Mouse (Mus musculus): ENCODE results near the gene Fgd6. TPM values are rescaled to one million over a fixed set of nuclear protein-coding genes. Genes with fewer than 3 reads are reported as not detected.

The Fgd6 gene
- total and polyA plus RNA-seq, 2 experiments from 2014 or later, result 1.4 to 3.1 TPM

DNA sequence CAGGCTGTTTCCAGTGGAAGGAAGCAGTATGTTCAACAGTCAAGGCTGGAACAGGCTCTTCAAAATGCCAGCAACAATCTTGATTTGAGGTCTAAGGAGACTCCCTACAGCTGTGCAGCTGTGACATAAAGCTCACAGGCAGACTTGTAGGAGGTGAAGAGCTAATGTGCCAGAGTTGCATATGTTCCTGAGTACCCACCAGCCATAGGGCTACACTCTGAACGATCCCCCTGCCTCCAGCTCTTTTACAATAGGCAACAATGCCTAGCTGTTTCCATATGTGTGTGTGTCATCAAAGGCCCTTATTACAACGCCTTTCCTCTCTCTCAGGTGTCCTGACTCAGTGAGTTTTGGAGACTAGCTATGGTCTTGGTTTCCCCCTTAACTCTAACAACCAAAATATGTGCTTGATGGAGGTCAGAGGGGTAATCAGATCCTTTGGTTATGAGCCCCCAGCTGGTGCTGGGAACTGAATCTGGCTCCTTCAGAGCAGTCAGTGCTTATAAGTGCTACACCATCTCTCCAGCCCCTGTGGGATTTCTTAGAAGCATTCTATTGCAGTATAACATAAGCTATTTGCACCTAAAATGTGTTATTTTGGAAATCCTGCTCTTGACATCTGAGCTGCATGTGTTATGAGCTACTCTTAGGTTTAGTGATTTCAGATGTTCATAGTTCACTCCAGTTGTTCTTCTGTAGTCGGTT is 104.6 kb downstream of the Fgd6 start:
- H3K27me3 ChIP-seq (ENCODE audit: insufficient read depth, low read length), result no peaks in the 10 kb centered on the region
- H3K4me1 ChIP-seq (ENCODE audit: insufficient read depth, low read length), result no peaks in the 10 kb centered on the region
- WGBS, result 88% methylated on average over 3 of the region's 3 CpGs
- H3K4me3 ChIP-seq (ENCODE audit: low read depth, low read length), result no peak overlapping the region
- ATAC-seq (ENCODE audit: low FRiP score), result no peak
- no peak overlapping the region for H3K9ac ChIP-seq (replicated peaks; ENCODE audit: low read length, poor library complexity, severe bottlenecking)
- H3K9me3 ChIP-seq (ENCODE audit: low read length), result no peaks in the 10 kb centered on the region
- no peak for TF ChIP-seq CTCF (IDR thresholded peaks at IDR 0.05)
- H3K4me2 ChIP-seq (ENCODE audit: low read depth, low read length, poor library complexity, severe bottlenecking), result no peak overlapping the region
- DNase-seq (ENCODE audit: low spot score), result no peak
- H3K27ac ChIP-seq (ENCODE audit: low read depth, low read length), result no peak overlapping the region
- H3K36me3 ChIP-seq (ENCODE audit: insufficient read depth, low read length), result no peaks in the 10 kb centered on the region

GRCm38 (mm10) chr10:94142427-94142826 is 106.6 kb downstream of the Fgd6 start:
- no peaks in the 10 kb centered on the region for H3K9me3 ChIP-seq (ENCODE audit: low read length)
- H3K36me3 ChIP-seq (ENCODE audit: insufficient read depth, low read length), result no peaks in the 10 kb centered on the region
- ATAC-seq (ENCODE audit: low FRiP score) (no peak), DNase-seq (ENCODE audit: low spot score) (no peak)
- TF ChIP-seq CTCF (IDR thresholded peaks at IDR 0.05), result no peak
- no peak overlapping the region for H3K27ac ChIP-seq (ENCODE audit: low read depth, low read length)
- H3K4me1 ChIP-seq (ENCODE audit: insufficient read depth, low read length), result no peaks in the 10 kb centered on the region
- 88% methylated on average over 3 of the region's 3 CpGs for WGBS
- no peaks in the 10 kb centered on the region for H3K27me3 ChIP-seq (ENCODE audit: insufficient read depth, low read length)
- no peak overlapping the region for H3K4me3 ChIP-seq (ENCODE audit: low read depth, low read length)
- no peak overlapping the region for H3K9ac ChIP-seq (replicated peaks; ENCODE audit: low read length, poor library complexity, severe bottlenecking)
- no peak overlapping the region for H3K4me2 ChIP-seq (ENCODE audit: low read depth, low read length, poor library complexity, severe bottlenecking)

DNA sequence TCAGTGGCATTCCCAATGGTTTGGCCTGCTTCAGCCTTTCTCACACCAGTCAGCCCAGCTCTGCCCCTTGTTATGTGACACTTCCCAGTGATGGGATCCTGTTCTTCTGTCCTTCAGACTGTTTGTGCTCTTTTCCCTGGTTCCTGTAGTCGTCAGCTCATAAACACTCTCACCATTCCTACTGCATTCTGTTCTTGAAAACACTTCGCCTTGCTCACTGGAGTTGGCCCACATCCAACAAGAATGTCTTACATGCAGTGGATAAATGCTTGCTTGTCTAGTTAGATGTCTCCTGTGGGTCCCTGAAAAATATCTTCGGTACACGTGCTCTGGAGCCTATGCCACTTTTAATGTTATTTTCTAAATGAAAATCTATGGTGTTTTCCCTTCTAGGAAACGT is 108.8 kb downstream of the Fgd6 start:
- ATAC-seq (ENCODE audit: low FRiP score) (no peak), DNase-seq (ENCODE audit: low spot score) (peak; percentile 44)
- H3K4me2 ChIP-seq (ENCODE audit: low read depth, low read length, poor library complexity, severe bottlenecking), result no peak overlapping the region
- no peaks in the 10 kb centered on the region for H3K36me3 ChIP-seq (ENCODE audit: insufficient read depth, low read length)
- no peak overlapping the region for H3K4me3 ChIP-seq (ENCODE audit: low read depth, low read length)
- no peak overlapping the region for H3K9ac ChIP-seq (replicated peaks; ENCODE audit: low read length, poor library complexity, severe bottlenecking)
- H3K9me3 ChIP-seq (ENCODE audit: low read length), result no peaks in the 10 kb centered on the region
- no peaks in the 10 kb centered on the region for H3K27me3 ChIP-seq (ENCODE audit: insufficient read depth, low read length)
- H3K4me1 ChIP-seq (ENCODE audit: insufficient read depth, low read length), result 0 out of 2 replicates have a peak, but pooled peaks cover 4% of the 10 kb centered on the region
- 62% methylated on average over 5 of the region's 5 CpGs for WGBS
- no peak overlapping the region for H3K27ac ChIP-seq (ENCODE audit: low read depth, low read length)
- no peak for TF ChIP-seq CTCF (IDR thresholded peaks at IDR 0.05)

- peak; percentile 41 for ATAC-seq (ENCODE audit: low FRiP score)
- Histone ChIP-seq H3K27ac (ENCODE audit: low read depth, low read length) (peak overlapping the region; percentile 76; the same call in 1 of the 2 replicates), H3K4me2 (ENCODE audit: low read depth, low read length, poor library complexity, severe bottlenecking) (peak overlapping the region; percentile 58), H3K4me1 (ENCODE audit: insufficient read depth, low read length) (0 out of 2 replicates have a peak, but pooled peaks cover 4% of the 10 kb centered on the region), H3K4me3 (ENCODE audit: low read depth, low read length) (peak overlapping the region; percentile 63), H3K27me3 (ENCODE audit: insufficient read depth, low read length) (no peaks in the 10 kb centered on the region), H3K9me3 (ENCODE audit: low read length) (no peaks in the 10 kb centered on the region), H3K9ac (replicated peaks; ENCODE audit: low read length, poor library complexity, severe bottlenecking) (0 out of 2 replicates have a peak overlapping the region, but pooled peaks have one; percentile 91), H3K36me3 (ENCODE audit: insufficient read depth, low read length) (no peaks in the 10 kb centered on the region)
- DNase-seq (ENCODE audit: low spot score), result peak; percentile 68
- no peak for TF ChIP-seq CTCF (IDR thresholded peaks at IDR 0.05)
- 9% methylated on average over 8 of the region's 8 CpGs for WGBS
These were observed 111.6 kb downstream of the Fgd6 start for GRCm38 (mm10) chr10:94147391-94147755.

DNA sequence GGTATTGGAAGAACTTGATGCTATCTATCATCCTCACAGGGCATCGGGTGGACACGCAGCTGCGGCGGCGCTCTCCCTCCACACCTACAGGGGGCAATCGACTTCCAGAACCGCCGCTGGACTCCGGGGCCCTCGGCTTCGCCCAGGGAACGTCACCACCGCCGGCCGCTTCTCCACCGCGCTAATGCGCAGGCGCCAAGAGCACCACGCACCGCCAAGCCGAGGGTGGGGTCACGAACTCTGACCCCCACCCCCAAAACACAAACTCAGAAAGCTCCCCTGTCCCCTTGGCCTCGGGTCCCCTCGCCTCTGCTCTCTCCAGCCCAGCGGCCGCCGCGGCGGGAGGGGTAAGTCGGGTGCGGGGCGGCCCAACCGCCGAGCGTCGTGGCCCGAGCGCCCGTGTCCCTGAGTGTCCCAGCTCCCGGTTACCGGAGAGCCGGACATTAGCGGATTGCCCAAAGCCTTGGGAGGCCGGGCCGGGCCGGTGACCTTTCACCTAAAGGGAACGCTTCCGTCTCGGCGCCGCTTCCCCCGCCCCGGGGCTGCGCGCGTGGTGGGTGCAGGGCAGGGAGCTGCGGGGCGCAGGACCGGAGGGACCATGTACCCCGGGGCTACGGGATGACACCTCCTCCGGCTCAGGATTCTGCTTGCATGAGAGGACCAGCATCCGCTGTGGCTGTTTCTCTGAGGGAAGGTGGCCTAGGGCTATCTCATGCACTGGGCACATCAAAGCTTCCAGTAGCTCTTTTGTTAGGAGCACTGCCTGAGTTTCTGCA is 112.1 kb downstream of the Fgd6 start, which contains the start of gene Nr2c1:
TSS of gene Nr2c1 (plus strand) at position 268 of the 776 bp plus-strand sequence.
- DNase-seq (ENCODE audit: low spot score) (peak; percentile 91), ATAC-seq (ENCODE audit: low FRiP score) (peak; percentile 93)
- Histone ChIP-seq H3K9ac (replicated peaks; ENCODE audit: low read length, poor library complexity, severe bottlenecking) (peak within 1 kb of the TSS; percentile 91), H3K36me3 (ENCODE audit: insufficient read depth, low read length) (no peaks in the 10 kb centered on the region), H3K27me3 (ENCODE audit: insufficient read depth, low read length) (no peaks in the 10 kb centered on the region), H3K9me3 (ENCODE audit: low read length) (no peaks in the 10 kb centered on the region), H3K27ac (ENCODE audit: low read depth, low read length) (peak within 1 kb of the TSS; percentile 76), H3K4me2 (ENCODE audit: low read depth, low read length, poor library complexity, severe bottlenecking) (peak within 1 kb of the TSS; percentile 58), H3K4me3 (ENCODE audit: low read depth, low read length) (peak within 1 kb of the TSS; percentile 63), H3K4me1 (ENCODE audit: insufficient read depth, low read length) (0 out of 2 replicates have a peak, but pooled peaks cover 4% of the 10 kb centered on the region)
- peak; percentile 79 for TF ChIP-seq CTCF (IDR thresholded peaks at IDR 0.05)
- WGBS, result under 1% methylated on average over 63 of the region's 64 CpGs

GRCm38 (mm10) chr10:94151488-94151887 is 115.7 kb downstream of the Fgd6 start:
- Histone ChIP-seq H3K4me2 (ENCODE audit: low read depth, low read length, poor library complexity, severe bottlenecking) (no peak overlapping the region), H3K4me3 (ENCODE audit: low read depth, low read length) (no peak overlapping the region), H3K27ac (ENCODE audit: low read depth, low read length) (no peak overlapping the region), H3K27me3 (ENCODE audit: insufficient read depth, low read length) (no peaks in the 10 kb centered on the region), H3K4me1 (ENCODE audit: insufficient read depth, low read length) (0 out of 2 replicates have a peak, but pooled peaks cover 4% of the 10 kb centered on the region), H3K9ac (replicated peaks; ENCODE audit: low read length, poor library complexity, severe bottlenecking) (no peak overlapping the region), H3K9me3 (ENCODE audit: low read length) (no peaks in the 10 kb centered on the region), H3K36me3 (ENCODE audit: insufficient read depth, low read length) (no peaks in the 10 kb centered on the region)
- DNase-seq (ENCODE audit: low spot score), result no peak
- 87% methylated on average over 4 of the region's 4 CpGs for WGBS
- ATAC-seq (ENCODE audit: low FRiP score), result no peak
- no peak for TF ChIP-seq CTCF (IDR thresholded peaks at IDR 0.05)
